Mouse (Mus musculus) spleen, postnatal 4 days (tissue): ENCODE results near the gene Fn1.

Experiments used
- DNase-seq, 2 experiments: peaks; one replicate each; pipeline ENCODE4 v3.0.0; 2022; ENCODE audit warnings: low spot score in 2 of 2

The Fn1 gene

DNA sequence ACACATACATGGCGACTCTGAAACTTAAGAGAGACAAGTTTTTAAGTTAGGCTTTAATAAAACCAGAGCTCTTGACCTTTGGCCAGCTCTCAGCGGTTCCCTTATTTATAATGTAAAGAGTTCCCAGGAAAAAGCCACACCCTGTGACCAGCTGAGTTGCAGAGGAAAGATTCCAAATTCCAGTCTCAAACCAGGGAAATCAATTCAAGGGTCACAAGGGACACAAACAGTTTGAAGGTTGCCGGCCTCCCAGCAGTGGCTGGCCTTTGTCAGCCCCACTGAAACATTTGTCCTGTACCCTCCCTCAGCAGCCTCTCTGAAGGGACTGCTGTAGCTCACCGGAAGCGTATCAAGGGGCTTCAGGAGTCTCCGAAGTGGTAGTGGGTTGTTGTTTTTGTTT is 2.3 kb downstream of the Fn1 start:
- DNase-seq = no peak

DNA sequence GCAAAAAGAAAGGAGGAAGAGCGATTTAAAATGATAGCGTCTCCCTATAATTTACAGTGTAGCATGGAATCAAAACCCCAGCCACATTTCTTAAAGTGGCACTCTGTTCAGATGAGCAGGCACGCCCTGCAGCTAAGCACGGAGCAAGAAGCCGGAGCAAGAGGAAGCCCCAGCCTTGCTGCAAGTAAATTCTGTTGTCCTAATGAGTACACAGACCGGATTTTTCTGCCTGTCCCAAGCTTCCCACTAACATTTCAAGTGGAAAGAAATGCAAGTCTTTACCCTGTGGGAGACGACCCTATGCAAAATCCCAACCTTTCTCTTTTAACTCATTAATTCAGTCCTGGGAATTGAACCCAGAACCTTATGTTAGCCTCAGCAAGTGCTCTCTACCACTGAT is 4.8 kb downstream of the Fn1 start:
- DNase-seq = no peak

DNA sequence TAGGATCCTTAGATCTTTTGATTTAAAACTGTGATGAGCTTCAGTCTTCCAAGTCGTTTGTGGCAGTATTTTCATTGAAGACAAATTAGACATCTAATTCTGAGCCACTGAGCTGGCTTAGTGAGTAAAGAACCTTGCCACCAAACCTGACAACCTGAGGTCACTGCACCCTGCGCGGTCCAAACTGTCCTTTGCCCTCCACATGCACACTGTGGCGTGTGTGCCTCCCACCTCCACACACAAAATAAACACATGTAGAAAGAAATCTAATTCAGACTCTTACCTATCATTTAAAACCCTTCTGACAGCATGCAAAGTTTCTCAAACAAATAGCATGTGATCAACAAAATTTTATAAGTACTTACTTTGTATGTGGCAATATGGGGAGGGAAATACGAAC is 6.2 kb downstream of the Fn1 start:
- DNase-seq = no peak

DNA sequence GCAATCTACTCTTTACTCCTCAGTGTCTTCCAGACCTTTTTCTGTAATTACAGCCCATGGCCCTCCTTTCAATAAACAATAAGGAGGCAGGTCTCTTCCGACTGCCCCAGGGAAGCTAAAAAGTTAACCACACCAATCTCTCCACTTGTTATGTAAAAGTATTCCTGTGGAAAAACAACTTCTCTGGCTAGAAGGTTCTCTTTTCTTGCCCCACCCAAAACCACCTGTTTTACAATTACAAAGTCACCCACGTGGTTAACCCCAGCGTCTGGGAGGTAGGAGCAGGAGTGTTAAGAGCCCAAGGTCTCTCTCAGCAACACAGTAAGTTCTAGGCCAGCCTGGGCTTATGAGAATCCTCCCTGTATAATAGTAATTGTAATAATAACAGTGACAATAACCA is 7.0 kb downstream of the Fn1 start:
- DNase-seq = no peak

DNA sequence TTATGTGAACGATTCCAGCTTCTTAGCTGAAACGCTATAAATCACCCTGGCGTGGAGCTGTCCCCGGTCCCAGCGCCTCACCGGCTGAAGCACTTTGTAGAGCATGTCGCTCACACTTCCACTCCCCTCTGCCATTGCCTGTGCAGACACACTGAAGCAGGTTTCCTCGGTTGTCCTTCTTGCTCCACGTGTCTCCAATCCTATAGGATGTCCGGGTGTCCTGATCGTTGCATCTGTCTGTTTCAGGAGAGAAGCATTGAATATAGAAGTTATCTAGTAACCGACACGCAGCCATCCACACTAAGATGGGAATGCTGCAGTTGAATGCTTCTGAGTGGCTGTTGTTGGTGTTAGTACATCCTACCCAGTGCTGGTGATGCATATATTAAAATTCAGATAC is 7.5 kb downstream of the Fn1 start:
- DNase-seq = no peak

DNA sequence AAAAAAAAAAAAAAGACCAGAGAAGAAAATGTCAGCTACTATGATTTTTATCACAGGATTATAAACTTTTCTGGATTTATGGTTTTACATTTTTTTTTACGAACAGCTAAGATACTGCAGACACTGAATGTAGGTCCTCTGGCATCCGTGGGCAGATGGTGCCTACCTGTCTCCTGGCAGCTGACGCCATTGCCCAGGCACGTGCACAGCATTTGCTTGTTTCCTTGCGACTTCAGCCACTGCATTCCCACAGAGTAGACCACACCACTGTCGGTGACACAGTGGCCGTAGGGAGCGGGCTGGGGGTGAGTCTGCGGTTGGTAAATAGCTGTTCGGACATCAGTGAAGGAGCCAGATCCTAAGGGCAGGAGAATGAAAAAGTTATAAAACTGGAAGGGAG is 10.2 kb downstream of the Fn1 start:
- no peak for DNase-seq

DNA sequence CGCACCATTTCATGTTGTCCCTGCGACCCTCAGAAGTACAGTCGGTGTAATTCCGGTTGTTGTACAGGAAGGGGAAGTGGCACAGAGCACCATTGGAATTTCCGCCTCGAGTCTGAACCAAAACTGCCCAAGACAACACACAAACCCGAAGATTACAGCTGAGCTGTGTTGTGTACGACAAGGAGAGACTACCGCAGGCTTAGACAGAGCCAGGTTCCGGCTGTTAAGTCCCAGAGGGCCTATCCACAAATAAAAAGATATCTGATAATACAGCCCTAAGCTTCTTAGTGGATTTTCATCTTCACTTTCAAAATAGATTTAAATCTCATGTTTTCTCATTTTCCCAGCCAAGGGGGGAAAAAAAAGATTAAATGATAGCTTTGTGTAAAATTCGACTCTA is 11.8 kb downstream of the Fn1 start:
- no peak for DNase-seq

DNA sequence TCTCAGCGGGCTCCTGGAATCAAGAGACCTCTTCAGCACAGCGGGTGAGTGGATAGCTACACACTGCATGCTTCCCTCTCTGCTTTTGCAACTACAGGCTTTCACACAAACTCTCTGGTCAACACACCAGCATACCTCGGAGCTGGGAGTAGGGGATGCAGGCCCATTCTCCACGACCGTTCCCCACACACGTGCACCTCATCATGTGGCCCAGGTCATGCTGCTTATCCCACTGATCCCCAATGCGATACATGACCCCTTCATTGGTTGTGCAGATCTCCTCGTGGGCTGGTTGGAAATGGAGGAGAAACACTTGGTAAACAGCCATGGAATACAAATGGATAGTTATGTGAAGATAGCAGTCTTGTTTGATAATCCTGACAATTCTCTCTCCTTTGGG is 12.8 kb downstream of the Fn1 start:
- DNase-seq = no peak

DNA sequence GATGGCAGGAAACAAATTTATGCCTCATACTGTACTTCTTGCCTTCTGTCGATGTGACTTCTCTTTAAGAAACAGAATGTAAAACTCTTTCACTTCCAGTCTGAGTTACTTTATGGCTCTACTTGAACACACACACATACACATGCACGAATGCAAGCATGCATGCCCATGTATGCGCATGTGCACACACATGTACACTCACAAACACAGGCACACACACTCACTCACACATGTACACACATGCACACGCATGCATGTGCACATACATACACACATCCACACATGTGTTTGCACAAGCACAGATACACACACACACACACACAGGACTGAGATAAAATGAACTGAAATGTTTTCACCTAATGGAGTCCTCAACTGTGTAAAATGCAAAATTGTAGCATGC is 16.3 kb downstream of the Fn1 start:
- no peak for DNase-seq

DNA sequence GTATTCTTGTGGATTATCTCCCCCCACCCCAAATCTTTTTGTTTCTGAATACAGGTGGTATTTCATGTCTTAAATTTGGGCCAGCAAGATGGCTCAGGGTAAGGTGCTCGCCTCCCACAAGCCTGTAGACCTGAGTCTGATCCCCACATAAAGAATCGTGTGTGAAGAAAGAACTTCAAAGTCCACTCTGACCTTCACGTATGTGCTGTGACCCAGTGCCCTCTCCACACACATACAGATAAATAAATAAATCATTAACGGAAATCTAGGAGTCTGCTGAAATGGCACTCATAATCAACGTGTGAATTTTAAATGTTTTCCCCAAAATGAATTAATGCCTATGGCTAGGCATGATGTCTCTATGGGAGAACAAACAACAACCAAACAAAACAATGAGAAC is 16.9 kb downstream of the Fn1 start:
- DNase-seq = no peak

DNA sequence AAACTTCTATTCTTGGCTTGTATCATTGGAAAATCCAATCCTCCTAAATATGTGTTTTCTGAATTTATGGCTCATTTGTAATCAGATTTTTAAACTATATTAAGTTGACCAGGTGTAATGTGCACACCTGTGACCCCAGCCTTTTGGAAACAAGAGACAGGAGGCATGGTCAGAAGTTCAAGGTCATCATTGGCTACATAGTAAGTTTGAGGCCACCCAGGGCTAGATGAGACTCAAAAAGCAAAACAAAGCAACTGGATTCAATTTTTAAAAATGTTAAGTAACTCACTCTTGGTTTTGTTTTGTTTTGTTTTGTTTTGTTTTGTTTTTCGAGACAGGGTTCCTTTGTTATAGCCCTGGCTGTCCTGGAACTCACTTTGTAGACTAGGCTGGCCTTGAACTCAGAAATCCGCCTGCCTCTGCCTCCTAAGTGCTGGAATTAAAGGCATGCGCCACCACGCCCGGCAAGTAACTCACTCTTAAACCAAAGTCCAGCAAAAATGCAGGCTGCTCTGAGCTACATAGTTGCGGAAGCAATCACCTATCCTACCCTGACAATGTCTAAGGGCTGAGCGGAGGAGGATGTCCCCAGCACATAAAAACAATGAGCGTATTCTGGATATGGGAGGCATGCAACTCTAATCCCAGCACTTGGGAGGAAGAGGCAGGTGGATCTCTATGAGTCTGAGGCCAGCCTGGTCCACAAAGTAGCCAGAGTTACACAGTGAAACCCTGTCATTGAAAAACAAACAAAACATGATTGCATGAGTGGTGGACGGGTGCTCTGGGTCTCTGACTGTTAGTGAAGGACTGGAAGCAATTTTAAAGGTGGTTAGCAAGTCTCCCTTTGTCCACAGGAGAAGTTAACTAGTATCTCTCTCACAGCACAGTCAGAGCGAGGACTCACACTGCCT is 17.6 kb downstream of the Fn1 start:
- no peak for DNase-seq

DNA sequence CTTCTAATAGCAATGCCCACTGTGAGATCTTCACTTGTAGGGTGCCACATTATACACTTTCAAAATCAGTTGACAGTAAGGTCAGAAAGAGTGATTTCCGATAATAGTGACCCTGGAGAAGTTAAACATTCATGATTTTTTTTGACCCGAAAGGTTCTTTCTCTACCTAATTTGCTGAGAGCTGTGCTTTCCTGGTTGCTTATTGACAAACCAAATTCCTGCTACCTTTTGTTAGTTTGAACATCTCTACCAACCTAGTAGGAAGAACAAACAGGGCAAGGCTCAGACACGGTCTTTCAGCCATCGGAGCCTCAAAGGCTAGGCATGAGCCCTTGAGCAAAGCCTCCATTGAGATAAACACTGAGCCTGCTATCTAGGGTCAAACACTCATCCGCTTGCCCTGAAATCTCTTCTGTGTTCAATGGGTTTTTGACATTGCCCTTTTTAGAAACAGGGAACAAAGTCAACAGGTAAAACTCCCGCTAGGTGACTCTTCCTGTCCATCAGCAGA is 18.5 kb downstream of the Fn1 start:
- no peak for DNase-seq

DNA sequence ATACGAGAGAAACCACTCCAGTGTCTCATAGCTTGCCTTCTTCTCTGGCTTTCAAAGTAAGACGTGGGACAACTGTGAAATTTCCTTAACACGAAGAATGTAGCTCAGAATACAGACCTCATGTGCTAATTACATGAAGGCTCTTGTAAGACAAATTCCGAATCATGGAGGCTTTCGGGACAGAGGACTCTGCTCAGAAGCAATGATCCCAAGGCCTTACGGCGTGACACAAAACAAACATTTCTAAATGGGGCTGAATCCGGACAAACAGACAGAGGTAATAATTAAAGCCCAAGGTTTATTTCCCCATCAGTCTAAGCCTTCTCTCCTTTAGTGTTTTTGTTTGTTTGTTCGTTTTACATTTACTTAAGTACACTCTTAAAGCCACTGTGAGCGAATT is 20.6 kb downstream of the Fn1 start:
- no peak for DNase-seq

DNA sequence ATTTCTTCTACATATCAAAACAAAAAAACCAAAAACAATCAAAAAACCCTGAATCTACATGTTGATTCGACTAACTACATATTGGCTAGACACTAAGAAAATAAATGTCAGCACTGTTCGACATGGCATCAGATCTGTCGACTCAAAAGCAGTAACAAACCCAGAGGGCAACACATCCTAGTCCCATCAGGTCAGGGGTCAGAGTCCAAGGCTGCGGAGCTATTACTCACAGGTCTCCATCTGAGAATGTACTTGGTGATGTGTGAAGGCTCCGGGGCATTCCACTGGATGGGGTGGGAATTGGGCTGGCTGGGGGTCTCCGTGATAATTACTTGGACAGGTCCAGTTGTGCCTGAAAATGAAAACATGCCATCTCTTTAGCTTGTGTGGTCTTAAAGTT is 21.2 kb downstream of the Fn1 start:
- no peak for DNase-seq

DNA sequence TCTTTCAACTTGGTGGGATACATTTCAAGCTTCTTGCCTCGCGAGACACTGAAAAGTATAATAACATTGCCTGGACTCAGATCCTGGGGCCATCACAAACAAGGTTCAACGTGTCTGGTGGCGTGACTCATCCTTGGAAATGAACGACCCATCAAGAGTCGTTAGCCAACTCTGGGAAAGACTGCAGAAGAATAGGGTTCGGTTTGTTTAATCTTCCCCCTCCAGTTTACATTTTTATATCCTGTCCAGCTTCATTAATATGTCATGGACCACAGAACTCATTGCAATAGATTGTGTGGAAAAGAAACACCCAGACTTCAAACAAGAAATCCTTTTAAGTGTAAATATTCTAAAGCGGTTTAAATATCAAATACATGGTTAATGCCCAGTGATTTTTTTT is 22.8 kb downstream of the Fn1 start:
- DNase-seq = no peak

DNA sequence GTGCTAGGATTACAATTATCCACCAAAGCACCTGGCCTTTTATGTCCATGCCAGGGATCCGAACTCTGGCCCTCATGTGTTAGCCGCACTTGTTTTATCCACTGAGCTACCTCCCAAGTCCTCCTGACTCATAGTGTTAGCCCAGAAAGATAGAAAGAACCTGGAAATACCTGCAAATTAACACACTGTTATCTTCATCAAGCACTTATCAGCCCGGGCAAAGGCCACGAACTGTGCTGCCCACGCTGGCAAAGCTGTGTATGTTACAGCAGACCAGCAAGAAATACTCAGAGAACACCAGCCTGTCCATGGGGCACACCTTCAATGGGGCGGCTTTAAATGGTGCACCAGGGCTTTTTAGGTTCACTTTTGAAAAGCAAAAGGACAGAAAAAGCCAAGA is 29.4 kb downstream of the Fn1 start:
- no peak for DNase-seq

DNA sequence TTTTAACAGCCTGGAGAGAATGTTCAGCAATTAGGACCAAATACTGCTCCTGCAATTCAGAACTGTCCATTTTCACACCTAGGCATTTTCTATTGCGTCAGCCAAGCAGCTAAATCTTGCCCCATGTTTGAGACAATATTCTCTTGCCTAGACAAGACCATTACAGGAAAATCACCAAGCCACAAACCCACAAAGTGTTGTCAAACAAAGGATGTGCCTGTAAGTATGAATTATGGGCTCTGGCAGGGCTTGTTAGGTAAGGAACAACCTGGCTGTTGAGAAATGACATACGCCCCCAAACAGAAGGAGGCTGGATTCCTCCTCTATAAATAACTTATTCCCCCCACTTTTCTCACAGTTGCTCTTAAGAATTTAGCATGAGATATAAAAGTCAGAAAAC is 31.5 kb downstream of the Fn1 start:
- no peak for DNase-seq

DNA sequence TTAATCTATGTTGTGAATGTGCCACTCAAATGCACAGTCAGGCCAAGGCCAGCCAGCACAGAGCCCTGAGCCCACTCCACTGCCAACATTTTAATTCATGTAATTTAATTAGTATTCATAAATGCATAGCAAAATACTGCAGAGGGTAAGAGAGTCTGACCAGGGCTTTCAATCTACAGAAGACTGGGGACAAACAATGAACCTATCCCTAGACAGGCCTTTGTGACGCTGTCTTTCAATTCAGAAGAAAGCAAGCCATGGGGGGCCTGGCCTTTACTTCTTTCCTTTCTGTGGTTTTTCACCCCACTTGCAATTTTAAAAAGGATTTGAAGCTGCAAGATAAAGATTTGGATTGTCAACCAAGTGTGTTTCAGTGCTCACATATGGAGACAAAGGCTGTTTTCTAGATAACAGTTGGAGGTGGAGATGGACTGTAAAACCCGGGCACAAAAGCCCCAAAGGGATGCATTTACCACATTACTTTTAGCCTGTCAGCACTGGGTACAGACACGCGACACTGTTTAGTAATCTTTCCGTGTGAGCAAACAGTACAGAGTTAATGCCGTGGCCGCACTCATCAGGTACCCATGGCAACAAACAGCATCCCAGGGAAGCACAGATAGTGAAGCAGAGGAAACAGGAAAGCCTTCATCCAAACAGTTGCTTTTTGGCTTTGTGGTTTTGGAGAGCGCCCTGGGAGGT is 38.3 kb downstream of the Fn1 start:
- no peak for DNase-seq

DNA sequence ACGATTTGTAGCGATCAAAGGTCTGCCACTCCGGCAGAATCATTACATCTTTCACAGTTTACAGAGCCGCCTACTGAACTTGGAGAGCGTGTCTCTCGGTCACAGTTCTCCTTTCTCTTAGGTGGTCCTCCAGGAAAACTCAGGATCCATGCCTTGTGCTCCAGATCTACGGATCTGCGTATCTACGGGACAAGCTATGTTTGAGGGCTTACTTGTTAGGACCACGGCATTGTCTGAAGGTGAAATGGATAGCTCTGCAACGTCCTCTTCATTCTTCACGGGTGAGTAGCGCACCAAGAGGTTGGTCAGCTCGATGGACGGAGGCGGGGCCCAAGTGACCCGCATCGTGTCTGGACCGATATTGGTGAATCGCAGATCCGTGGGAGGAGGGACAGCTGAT is 40.7 kb downstream of the Fn1 start:
- no peak for DNase-seq

DNA sequence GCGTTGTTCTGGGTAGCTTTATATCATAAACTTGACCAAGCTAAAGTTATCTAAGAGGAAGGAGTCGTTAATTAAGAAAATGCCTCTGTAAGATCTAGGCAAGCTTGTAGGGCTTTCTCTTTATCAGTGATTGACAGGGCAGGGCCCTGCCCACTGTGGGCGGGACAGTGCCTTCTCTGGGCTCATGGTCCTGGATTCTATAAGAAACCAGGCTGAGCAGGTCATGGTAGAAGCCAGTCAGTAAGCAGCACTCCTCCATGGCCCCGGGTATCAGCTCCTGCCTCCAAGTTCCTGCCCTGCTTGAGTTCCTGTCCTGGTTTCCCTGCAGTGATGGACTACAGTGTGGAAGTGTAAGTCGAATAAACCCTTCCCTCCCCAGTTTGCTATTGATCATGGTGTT is 43.1 kb downstream of the Fn1 start:
- DNase-seq = no peak

DNA sequence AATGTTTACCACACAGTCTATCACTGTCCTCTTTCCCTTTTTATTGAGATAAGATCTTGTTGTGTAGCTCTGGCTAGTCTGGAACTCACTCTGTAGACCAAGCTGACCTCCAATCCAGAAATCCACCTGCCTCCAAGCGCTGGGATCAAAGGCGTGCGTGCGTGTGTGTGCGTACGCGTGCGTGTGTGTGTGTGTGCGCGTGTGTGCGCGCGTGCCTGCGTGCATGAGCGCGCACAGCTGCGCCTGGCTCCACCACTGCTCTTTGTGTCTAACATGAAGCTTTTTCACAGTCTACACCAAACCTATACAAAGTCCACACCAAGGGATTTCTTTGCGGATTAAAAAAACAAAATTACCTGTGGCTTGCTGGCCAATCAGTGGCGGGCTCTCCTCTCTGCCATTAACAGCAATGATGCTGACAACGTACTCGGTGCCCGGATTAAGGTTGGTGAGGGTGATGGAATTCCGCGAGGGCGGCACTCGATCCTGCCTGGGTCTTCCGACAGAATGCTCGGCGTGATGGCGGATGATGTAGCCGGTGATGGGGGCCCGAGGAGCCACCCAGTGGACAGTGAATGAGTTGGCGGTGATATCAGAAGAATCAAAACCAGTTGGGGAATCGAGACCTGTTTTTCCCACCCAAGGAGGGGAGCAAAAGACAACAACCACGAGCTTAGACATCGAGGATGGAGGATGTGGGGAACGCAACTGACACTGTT is 43.8 kb downstream of the Fn1 start:
- no peak for DNase-seq

DNA sequence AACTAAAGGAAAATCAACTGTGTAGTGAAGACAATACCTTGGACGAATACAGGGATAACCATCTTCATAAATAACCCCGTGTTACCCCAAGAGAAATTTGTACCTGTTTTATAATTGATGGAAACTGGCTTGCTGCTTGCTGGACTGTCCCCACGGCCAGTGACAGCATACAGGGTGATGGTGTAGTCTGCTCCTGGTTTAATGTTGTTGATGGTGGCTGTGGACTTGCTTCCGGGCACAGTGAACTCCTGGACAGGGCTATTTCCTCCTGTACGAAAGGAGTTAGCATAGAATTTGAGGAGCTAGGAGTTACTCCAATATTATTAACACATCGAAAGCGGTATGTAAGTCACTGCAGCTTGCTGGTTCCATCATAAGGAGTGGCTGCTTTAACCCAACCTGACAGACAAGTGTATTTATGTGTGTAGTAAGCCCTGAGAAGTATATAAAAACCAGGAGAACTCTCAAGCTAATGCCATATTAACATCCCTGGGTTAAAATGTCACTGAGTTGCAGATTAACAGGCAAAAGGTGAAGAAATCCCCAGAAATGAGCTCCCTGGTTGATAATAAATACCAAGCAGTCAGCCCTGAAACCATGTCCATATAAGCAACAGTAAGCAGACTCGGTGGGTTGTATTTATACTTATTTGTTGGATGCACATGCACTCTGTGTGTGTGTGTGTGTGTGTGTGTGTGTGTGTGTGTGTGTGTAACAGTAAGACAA is 46.2 kb downstream of the Fn1 start:
- no peak for DNase-seq
